Mouse (Mus musculus): ENCODE measurements around the gene Katnal1. TPM values are rescaled to one million over a fixed set of nuclear protein-coding genes. Genes with fewer than 3 reads are reported as not detected.

The Katnal1 gene
- total and polyA plus RNA-seq, 3 experiments = 12.8 to 14.8 TPM; not detected in 1

GRCm38 (mm10) chr5:148922773-148923172 is 6.3 kb downstream of the Katnal1 start:
- peaks cover 5 to 14% of the 10 kb centered on the region in 2 experiments for H3K36me3 ChIP-seq (ENCODE audit: control insufficient read depth in 1 of 2, insufficient read depth in 2 of 2, low read length in 2 of 2)
- H3K79me2 ChIP-seq (ENCODE audit: control insufficient read depth, insufficient read depth, low read length, poor library complexity) = peaks cover 9% of the 10 kb centered on the region
- H3K9ac ChIP-seq (ENCODE audit: control insufficient read depth, low read depth, low read length, poor library complexity, severe bottlenecking) = no peak overlapping the region
- no peak overlapping the region for H3K4me3 ChIP-seq (ENCODE audit: control insufficient read depth in 1 of 2, insufficient read depth in 1 of 2, low read depth in 2 of 2, low read length in 2 of 2)
- TF ChIP-seq EP300 (IDR thresholded peaks at IDR 0.05; ENCODE audit: low read depth in 1 of 2, low read length in 2 of 2) (no peak), POLR2AphosphoS5 (IDR thresholded peaks at IDR 0.05; ENCODE audit: borderline replicate concordance, low read depth, low read length) (no peak), TAL1 (IDR thresholded peaks at IDR 0.05; ENCODE audit: low read length) (no peak), MEF2A (IDR thresholded peaks at IDR 0.05; ENCODE audit: extremely low read depth, insufficient replicate concordance, low read depth, low read length, poor library complexity, severe bottlenecking) (no peak), ZMIZ1 (IDR thresholded peaks at IDR 0.05; ENCODE audit: low read depth, low read length) (no peak), NELFE (IDR thresholded peaks at IDR 0.05; ENCODE audit: low read depth, low read length) (no peak), ELF1 (IDR thresholded peaks at IDR 0.05; ENCODE audit: low read depth, low read length) (no peak), MAFK (IDR thresholded peaks at IDR 0.05; ENCODE audit: borderline replicate concordance, low read depth, low read length) (no peak), KAT2A (conservative IDR thresholded peaks at IDR 0.05; ENCODE audit: low read depth, low read length) (no peak), MYB (IDR thresholded peaks at IDR 0.05; ENCODE audit: low read depth, low read length) (no peak), TBP (IDR thresholded peaks at IDR 0.05; ENCODE audit: low read depth, low read length) (no peak), ZC3H11A (IDR thresholded peaks at IDR 0.05; ENCODE audit: low read depth, low read length) (no peak), RCOR1 (IDR thresholded peaks at IDR 0.05; ENCODE audit: low read depth, low read length) (no peak), JUND (IDR thresholded peaks at IDR 0.05; ENCODE audit: low read depth, low read length) (no peak), SIN3A (IDR thresholded peaks at IDR 0.05; ENCODE audit: low read length) (no peak), TCF12 (IDR thresholded peaks at IDR 0.05; ENCODE audit: low read depth, low read length) (no peak), MAZ (IDR thresholded peaks at IDR 0.05; ENCODE audit: low read depth, low read length) (no peak), ZNF384 (IDR thresholded peaks at IDR 0.05; ENCODE audit: low read depth, low read length) (no peak), CHD1 (IDR thresholded peaks at IDR 0.05; ENCODE audit: low read depth, low read length) (no peak)
- no peaks in the 10 kb centered on the region for H3K9me3 ChIP-seq (replicated peaks; ENCODE audit: insufficient read depth, low read length)
- H3K27me3 ChIP-seq (ENCODE audit: control insufficient read depth in 1 of 2, insufficient read depth in 2 of 2, low read length in 2 of 2) = no peaks in the 10 kb centered on the region
- no peak overlapping the region for H3K27ac ChIP-seq (ENCODE audit: control insufficient read depth, low read depth, low read length)
- peaks cover 0 to 10% of the 10 kb centered on the region in 2 experiments for H3K4me1 ChIP-seq (ENCODE audit: control insufficient read depth in 1 of 2, insufficient read depth in 2 of 2, low read length in 2 of 2)
- DNase-seq (ENCODE audit: low read depth, low spot score) = no peak

- Histone ChIP-seq H3K9ac (ENCODE audit: control insufficient read depth, low read depth, low read length, poor library complexity, severe bottlenecking) (no peak overlapping the region), H3K27ac (ENCODE audit: control insufficient read depth, low read depth, low read length) (no peak overlapping the region), H3K9me3 (replicated peaks; ENCODE audit: insufficient read depth, low read length) (no peaks in the 10 kb centered on the region), H3K4me1 (ENCODE audit: control insufficient read depth in 1 of 2, insufficient read depth in 2 of 2, low read length in 2 of 2) (no peaks in the 10 kb centered on the region), H3K27me3 (ENCODE audit: control insufficient read depth in 1 of 2, insufficient read depth in 2 of 2, low read length in 2 of 2) (no peaks in the 10 kb centered on the region), H3K4me3 (ENCODE audit: control insufficient read depth in 1 of 2, insufficient read depth in 1 of 2, low read depth in 2 of 2, low read length in 2 of 2) (no peak overlapping the region), H3K79me2 (ENCODE audit: control insufficient read depth, insufficient read depth, low read length, poor library complexity) (no peaks in the 10 kb centered on the region), H3K36me3 (ENCODE audit: control insufficient read depth in 1 of 2, insufficient read depth in 2 of 2, low read length in 2 of 2) (peaks cover 0 to 10% of the 10 kb centered on the region in 2 experiments; a peak in 2 of 4 replicates)
- no peak for TF ChIP-seq MEF2A (IDR thresholded peaks at IDR 0.05; ENCODE audit: extremely low read depth, insufficient replicate concordance, low read depth, low read length, poor library complexity, severe bottlenecking)
- no peak for TF ChIP-seq MYC (IDR thresholded peaks at IDR 0.05; ENCODE audit: low read depth, low read length)
- no peak for TF ChIP-seq ZMIZ1 (IDR thresholded peaks at IDR 0.05; ENCODE audit: low read depth, low read length)
- TF ChIP-seq TBP (IDR thresholded peaks at IDR 0.05; ENCODE audit: low read depth, low read length) = no peak
- TF ChIP-seq MAX (IDR thresholded peaks at IDR 0.05; ENCODE audit: low read length) = no peak
- no peak for TF ChIP-seq E2F4 (IDR thresholded peaks at IDR 0.05; ENCODE audit: borderline replicate concordance, low read depth, low read length)
- no peak for TF ChIP-seq ZKSCAN1 (IDR thresholded peaks at IDR 0.05; ENCODE audit: low read depth, low read length)
- TF ChIP-seq USF1 (IDR thresholded peaks at IDR 0.05; ENCODE audit: low read depth, low read length) = no peak
- no peak for TF ChIP-seq ZC3H11A (IDR thresholded peaks at IDR 0.05; ENCODE audit: low read depth, low read length)
- TF ChIP-seq SMC3 (IDR thresholded peaks at IDR 0.05; ENCODE audit: low read depth, low read length) = no peak
- no peak for TF ChIP-seq ELF1 (IDR thresholded peaks at IDR 0.05; ENCODE audit: low read depth, low read length)
- TF ChIP-seq RCOR1 (IDR thresholded peaks at IDR 0.05; ENCODE audit: low read depth, low read length) = no peak
- TF ChIP-seq CHD1 (IDR thresholded peaks at IDR 0.05; ENCODE audit: low read depth, low read length) = no peak
- TF ChIP-seq UBTF (IDR thresholded peaks at IDR 0.05; ENCODE audit: borderline replicate concordance, insufficient read depth, low read depth, low read length) = no peak
- no peak for TF ChIP-seq POLR2AphosphoS2 (IDR thresholded peaks at IDR 0.05; ENCODE audit: low read length)
- TF ChIP-seq CHD2 (IDR thresholded peaks at IDR 0.05; ENCODE audit: low read length) = no peak
- TF ChIP-seq MYB (IDR thresholded peaks at IDR 0.05; ENCODE audit: low read depth, low read length) = no peak
- no peak for TF ChIP-seq HCFC1 (IDR thresholded peaks at IDR 0.05; ENCODE audit: low read depth, low read length)
- no peak for TF ChIP-seq USF2 (IDR thresholded peaks at IDR 0.05; ENCODE audit: borderline replicate concordance in 1 of 2, insufficient read depth in 1 of 2, low read depth in 1 of 2, low read length in 2 of 2)
- DNase-seq (ENCODE audit: low read depth, low spot score) = no peak
Measured at GRCm38 (mm10) chr5:148918049-148918448, 11.1 kb downstream of the Katnal1 start.
